Mouse (Mus musculus) monocyte, adult 2 months (primary cell): ENCODE results near the gene Elf1.

ENCODE experiments used
- DNase-seq, 2 experiments: peaks; one replicate each; pipeline ENCODE4 v3.0.0; 2022; ENCODE audit warnings: low spot score in 2 of 2, low read depth in 1 of 2

Elf1 gene

DNA sequence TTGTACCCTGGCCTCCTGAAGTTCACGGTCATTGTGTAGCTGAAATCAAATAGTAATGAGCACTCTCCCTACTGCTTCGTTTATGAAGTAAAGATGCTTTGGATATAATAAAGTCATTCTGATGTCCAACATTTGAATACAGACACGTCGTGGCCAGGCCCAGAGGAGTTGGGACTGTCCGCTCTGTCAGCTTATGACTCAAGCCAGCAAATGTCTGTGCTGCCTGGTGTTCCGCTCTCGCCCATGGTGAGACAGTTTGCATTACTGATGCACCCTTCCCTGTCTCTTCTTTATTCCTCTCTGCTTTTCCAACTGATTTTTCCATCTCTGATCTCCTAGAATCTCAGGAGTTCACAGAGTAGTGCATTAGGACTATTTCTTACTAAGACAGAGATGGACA lies 138.8 kb downstream of the Elf1 start:
- no peak for DNase-seq

DNA sequence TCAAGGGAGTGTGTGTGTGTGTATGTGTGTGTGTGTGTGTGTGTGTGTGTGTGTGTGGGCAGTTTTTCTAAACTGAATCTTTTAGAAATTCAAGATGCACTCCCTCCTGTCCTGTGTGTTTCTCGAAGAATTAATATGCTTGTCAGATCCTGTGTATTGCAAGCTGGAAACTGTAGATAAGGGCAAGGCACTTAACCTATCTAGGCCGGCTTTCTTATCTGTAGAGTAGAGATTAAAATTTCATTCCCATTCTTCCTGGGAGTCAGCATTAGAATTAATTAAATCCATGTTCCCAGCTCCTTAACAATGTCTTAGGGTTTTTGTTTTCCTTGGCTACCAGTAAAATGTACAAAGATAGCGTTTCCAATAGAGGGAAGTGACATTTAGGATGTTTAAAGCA lies 140.1 kb downstream of the Elf1 start:
- no peak for DNase-seq
